Comparison of ENCODE assay signal across 19 mouse cellular contexts in the genomic region with DNA sequence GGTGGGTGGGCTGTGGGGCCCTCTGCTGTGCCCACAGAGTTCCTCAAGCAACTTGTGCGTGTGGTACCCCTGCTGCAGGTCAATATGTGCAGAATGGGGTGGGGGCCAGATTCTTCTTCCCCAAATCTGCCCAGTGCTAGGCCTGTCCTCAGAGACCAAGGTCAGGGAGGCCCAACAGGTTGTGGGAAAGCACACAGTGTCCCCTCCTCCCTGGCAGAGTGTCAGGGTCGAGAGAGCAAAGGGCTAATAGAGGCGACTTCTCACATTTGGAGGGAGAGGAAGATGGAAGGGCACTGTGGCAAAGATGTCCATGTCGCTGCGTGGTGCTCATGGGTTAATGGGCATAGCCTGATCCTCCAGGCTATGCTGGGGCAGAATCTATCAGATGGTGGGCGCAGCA. TPM values are rescaled to one million over a fixed set of nuclear protein-coding genes. Genes with fewer than 3 reads are reported as not detected.
DNase-seq lines count a peak whose midpoint lies in the region; ATAC-seq and TF ChIP-seq lines count a peak whose summit lies in the region.
"Had no signal": no experiment of that assay in that cellular context is flagged by ENCODE, and none has a peak within 500 bp of the region (broad histone marks: within the 10 kb centered on the region; RNA-seq: fewer than 3 reads in every experiment).

No protein-coding gene starts in this region.

- H3K4me3 ChIP-seq in gastrocnemius, adult 2 months, result peak overlapping the region; percentile 54
- no peak overlapping the region for H3K4me3 ChIP-seq in intestine, embryonic 16.5 days (ENCODE audit: low read length)
- no peak overlapping the region for H3K4me3 ChIP-seq in intestine, embryonic 15.5 days (replicated peaks)
- no peak overlapping the region for H3K4me3 ChIP-seq in neural tube, embryonic 13.5 days
- H3K4me3 ChIP-seq: midbrain, embryonic 15.5 days had no signal

- 71% methylated on average over 6 of the region's 6 CpGs for WGBS in intestine, embryonic 16.5 days
- WGBS in intestine, embryonic 15.5 days, result 65% methylated on average over 6 of the region's 6 CpGs
- WGBS in neural tube, embryonic 13.5 days, result 73% methylated on average over 6 of the region's 6 CpGs

- H3K36me3 ChIP-seq in intestine, embryonic 16.5 days (ENCODE audit: control insufficient read depth, insufficient read depth, low read length), result no peaks in the 10 kb centered on the region
- no peaks in the 10 kb centered on the region for H3K36me3 ChIP-seq in intestine, embryonic 15.5 days
- H3K36me3 ChIP-seq in neural tube, embryonic 13.5 days, result no peaks in the 10 kb centered on the region
- H3K36me3 ChIP-seq: midbrain, embryonic 15.5 days had no signal

- peaks cover 14% of the 10 kb centered on the region for H3K4me1 ChIP-seq in intestine, embryonic 16.5 days (ENCODE audit: control insufficient read depth, insufficient read depth, low read length)
- peaks cover 24% of the 10 kb centered on the region for H3K4me1 ChIP-seq in intestine, embryonic 15.5 days (replicated peaks)
- H3K4me1 ChIP-seq in neural tube, embryonic 13.5 days (replicated peaks), result peaks cover 42% of the 10 kb centered on the region

- 0 out of 2 replicates have a peak, but pooled peaks have one; percentile 16 for ATAC-seq in intestine, embryonic 16.5 days
- ATAC-seq in intestine, embryonic 15.5 days, result no peak
- ATAC-seq in neural tube, embryonic 13.5 days (ENCODE audit: low read depth), result no peak
- ATAC-seq: intestine, postnatal 0 days had no signal

- no peaks in the 10 kb centered on the region for H3K27me3 ChIP-seq in intestine, embryonic 16.5 days (replicated peaks; ENCODE audit: control insufficient read depth, insufficient read depth, low read length)
- no peaks in the 10 kb centered on the region for H3K27me3 ChIP-seq in intestine, embryonic 15.5 days (replicated peaks)
- H3K27me3 ChIP-seq in neural tube, embryonic 13.5 days, result no peaks in the 10 kb centered on the region
- H3K27me3 ChIP-seq: midbrain, embryonic 15.5 days had no signal

- DNase-seq in gastrocnemius, adult 2 months, result no peak
- no peak for DNase-seq in gastrocnemius, postnatal 36 days
- no peak for DNase-seq in neural tube, embryonic 10.5 days (ENCODE audit: extremely low spot score, low spot score)
- no peak for DNase-seq in thymus, postnatal 10 days (ENCODE audit: low spot score in 2 of 2)
- DNase-seq in yolk sac, embryonic 10.5 days (ENCODE audit: low spot score), result no peak
- DNase-seq: adrenal gland, postnatal 25 days; B cell, adult 2 months; cerebellum, postnatal 36 days; right cerebral cortex, adult 18-20 months; thymus, adult 2 months had no signal

- H3K9ac ChIP-seq in intestine, embryonic 16.5 days (ENCODE audit: low read depth, low read length), result peak overlapping the region; percentile 22
- H3K9ac ChIP-seq in intestine, embryonic 15.5 days, result no peak overlapping the region
- H3K9ac ChIP-seq in neural tube, embryonic 13.5 days, result 0 out of 2 replicates have a peak overlapping the region, but pooled peaks have one; percentile 12
- H3K9ac ChIP-seq: liver, embryonic 14.5 days; midbrain, embryonic 15.5 days had no signal

- no peak for TF ChIP-seq CTCF in gastrocnemius, adult 2 months (IDR thresholded peaks at IDR 0.05)

- peak overlapping the region; percentile 88 for H3K27ac ChIP-seq in gastrocnemius, adult 2 months
- H3K27ac ChIP-seq in intestine, embryonic 16.5 days (ENCODE audit: low read length), result no peak overlapping the region
- H3K27ac ChIP-seq in intestine, embryonic 15.5 days, result no peak overlapping the region
- H3K27ac ChIP-seq in neural tube, embryonic 13.5 days (replicated peaks), result peak overlapping the region; percentile 28; the same call in 1 of the 2 replicates
- H3K27ac ChIP-seq: liver, embryonic 14.5 days; macrophage; midbrain, embryonic 15.5 days had no signal

- H3K9me3 ChIP-seq in intestine, embryonic 16.5 days (ENCODE audit: control insufficient read depth, low read length), result no peaks in the 10 kb centered on the region
- H3K9me3 ChIP-seq in intestine, embryonic 15.5 days, result no peaks in the 10 kb centered on the region
- H3K9me3 ChIP-seq in neural tube, embryonic 13.5 days, result no peaks in the 10 kb centered on the region
- H3K9me3 ChIP-seq: midbrain, embryonic 15.5 days had no signal

- H3K4me2 ChIP-seq in intestine, embryonic 16.5 days (ENCODE audit: low read depth, low read length), result no peak overlapping the region
- no peak overlapping the region for H3K4me2 ChIP-seq in intestine, embryonic 15.5 days (replicated peaks)
- no peak overlapping the region for H3K4me2 ChIP-seq in neural tube, embryonic 13.5 days
- H3K4me2 ChIP-seq: midbrain, embryonic 15.5 days had no signal

- intact Hi-C loops in gastrocnemius, adult 2 months (cut with DNase I), result no loop called here
- intact Hi-C loops in gastrocnemius, postnatal 36 days (cut with DNase I), result no loop called here

RNA-seq across cellular contexts. Expression of a gene that starts 7.8 kb away (rescaled TPM):
- 10 to 100 TPM; 19.0 to 21.4 TPM for total RNA-seq in gastrocnemius, adult 2 months (2021)
- total RNA-seq in gastrocnemius, postnatal 36 days (2021), result 10 to 100 TPM; 22.7 to 24.4 TPM
- 41.2 and 46.5 TPM in 2 replicates for polyA plus RNA-seq in intestine, embryonic 16.5 days (2015; fragmentation: Nextera tagmentation; extraction: Ambion mirVana)
- 41.7 and 43.8 TPM in 2 replicates for polyA plus RNA-seq in intestine, embryonic 15.5 days (2015; fragmentation: Nextera tagmentation; extraction: Ambion mirVana)
- polyA plus RNA-seq in neural tube, embryonic 13.5 days (2015; fragmentation: Nextera tagmentation; extraction: Ambion mirVana), result 78.3 and 79.0 TPM in 2 replicates

RNA-seq across cellular contexts. Expression of a gene that starts 40.8 kb away (rescaled TPM):
- 10 to 100 TPM; 13.1 to 16.1 TPM for total RNA-seq in gastrocnemius, adult 2 months (2021)
- total RNA-seq in gastrocnemius, postnatal 36 days (2021), result 10 to 100 TPM; 10.7 to 14.2 TPM
- 38.2 and 41.4 TPM in 2 replicates for polyA plus RNA-seq in intestine, embryonic 16.5 days (2015; fragmentation: Nextera tagmentation; extraction: Ambion mirVana)
- 36.3 and 39.9 TPM in 2 replicates for polyA plus RNA-seq in intestine, embryonic 15.5 days (2015; fragmentation: Nextera tagmentation; extraction: Ambion mirVana)
- 44.7 and 47.7 TPM in 2 replicates for polyA plus RNA-seq in neural tube, embryonic 13.5 days (2015; fragmentation: Nextera tagmentation; extraction: Ambion mirVana)

RNA-seq across cellular contexts. Expression of a gene that starts 40.8 kb away (rescaled TPM):
- total RNA-seq in gastrocnemius, adult 2 months (2021), result 10 to 100 TPM; 30.0 to 32.7 TPM
- 10 to 100 TPM; 28.7 to 31.5 TPM for total RNA-seq in gastrocnemius, postnatal 36 days (2021)
- 14.7 and 15.2 TPM in 2 replicates for polyA plus RNA-seq in intestine, embryonic 16.5 days (2015; fragmentation: Nextera tagmentation; extraction: Ambion mirVana)
- polyA plus RNA-seq in intestine, embryonic 15.5 days (2015; fragmentation: Nextera tagmentation; extraction: Ambion mirVana), result 13.3 TPM in 2 replicates
- polyA plus RNA-seq in neural tube, embryonic 13.5 days (2015; fragmentation: Nextera tagmentation; extraction: Ambion mirVana), result 8.7 and 11.0 TPM in 2 replicates

RNA-seq across cellular contexts. Expression of a gene that starts 48.6 kb away (rescaled TPM):
- total RNA-seq in gastrocnemius, adult 2 months (2021), result not detected
- total RNA-seq in gastrocnemius, postnatal 36 days (2021), result not detected
- polyA plus RNA-seq in intestine, embryonic 16.5 days (2015; fragmentation: Nextera tagmentation; extraction: Ambion mirVana), result 0.38 and 0.55 TPM in 2 replicates
- polyA plus RNA-seq in intestine, embryonic 15.5 days (2015; fragmentation: Nextera tagmentation; extraction: Ambion mirVana), result 0.38 TPM in 1 of 2 replicates, not detected in the other
- polyA plus RNA-seq in neural tube, embryonic 13.5 days (2015; fragmentation: Nextera tagmentation; extraction: Ambion mirVana), result not detected in 2 replicates
- total RNA-seq: adrenal gland, postnatal 25 days; ES-E14 had no signal
- polyA plus RNA-seq: intestine, postnatal 0 days; liver, embryonic 14.5 days; macrophage; midbrain, embryonic 15.5 days; neural tube, embryonic 14.5 days; thymus, adult 2 months had no signal

Comparison
In these comparisons a context has a peak if more than half of its experiments do, and no peak if none do; other contexts are left out.
1. H3K27ac ChIP-seq: peak in gastrocnemius, adult 2 months (single experiment) and neural tube, embryonic 13.5 days (single experiment); none in intestine, embryonic 16.5 days (single experiment) and intestine, embryonic 15.5 days (single experiment).